Mouse (Mus musculus) splenic B cell, adult 2 months (primary cell): ENCODE data around the gene Gm20521.
"Not testable (repeated sequence)": the region's sequence is repeated elsewhere in the genome, so short reads cannot be mapped to it uniquely, and the experiment has no call there.

Experiments
- DNase-seq: peaks from one replicate; pipeline ENCODE4 v3.0.0-alpha.2; 2011; ENCODE audit warnings: low read depth, low spot score
- H3K27me3 ChIP-seq: 2 replicates; pipeline ENCODE4 v1.6.1; 2012; ENCODE audit warnings: mild to moderate bottlenecking, low read length, moderate library complexity, mixed read lengths; ENCODE audit not compliant: control insufficient read depth, poor library complexity, insufficient read depth, severe bottlenecking
- H3K36me3 ChIP-seq: 2 replicates; pipeline ENCODE4 v1.6.1; 2012; ENCODE audit warnings: mild to moderate bottlenecking, low read length, moderate library complexity, mixed read lengths; ENCODE audit not compliant: control insufficient read depth, poor library complexity, insufficient read depth, severe bottlenecking

The Gm20521 gene

DNA sequence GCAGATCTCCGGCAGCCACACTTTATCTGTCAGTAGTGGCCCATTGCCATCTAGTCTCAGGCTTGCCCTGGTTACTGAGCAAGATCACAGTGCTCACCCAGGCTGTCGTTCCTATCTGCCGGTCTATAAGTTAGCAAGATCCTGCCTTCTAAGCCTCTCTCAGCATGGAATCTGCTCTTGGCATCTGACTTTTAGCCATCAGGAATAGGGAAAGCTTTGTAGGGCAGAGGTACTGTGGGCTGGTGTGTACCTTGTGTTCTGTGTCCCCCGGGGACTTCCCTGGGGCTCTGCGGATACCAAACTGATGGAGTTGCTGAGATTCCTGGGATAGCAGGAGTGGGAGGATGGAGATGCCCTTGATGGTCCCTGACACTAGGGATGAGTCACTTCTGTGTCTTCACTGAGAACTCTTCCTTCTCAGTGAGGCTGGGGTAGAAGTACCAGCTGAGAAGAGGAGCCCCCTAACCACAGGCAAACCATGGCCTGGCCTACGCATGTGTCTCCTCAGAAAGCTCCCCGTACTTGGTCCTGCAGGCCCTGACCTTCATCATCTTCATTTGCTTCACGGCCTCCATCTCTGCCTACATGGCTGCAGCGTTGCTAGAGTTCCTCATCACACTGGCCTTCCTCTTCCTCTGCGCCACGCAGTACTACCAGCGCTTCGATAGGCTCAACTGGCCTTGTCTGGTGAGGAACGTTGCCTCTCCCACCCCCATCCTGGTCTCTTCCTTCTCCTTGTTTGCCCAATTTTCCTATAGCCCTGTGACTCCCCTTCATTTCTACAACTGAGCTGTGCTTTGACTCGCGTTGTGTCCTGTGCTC, 54.3 kb downstream of the Gm20521 start:
- DNase-seq, result no peak
- Histone ChIP-seq H3K36me3 (no peaks in the 10 kb centered on the region), H3K27me3 (no peaks in the 10 kb centered on the region)

DNA sequence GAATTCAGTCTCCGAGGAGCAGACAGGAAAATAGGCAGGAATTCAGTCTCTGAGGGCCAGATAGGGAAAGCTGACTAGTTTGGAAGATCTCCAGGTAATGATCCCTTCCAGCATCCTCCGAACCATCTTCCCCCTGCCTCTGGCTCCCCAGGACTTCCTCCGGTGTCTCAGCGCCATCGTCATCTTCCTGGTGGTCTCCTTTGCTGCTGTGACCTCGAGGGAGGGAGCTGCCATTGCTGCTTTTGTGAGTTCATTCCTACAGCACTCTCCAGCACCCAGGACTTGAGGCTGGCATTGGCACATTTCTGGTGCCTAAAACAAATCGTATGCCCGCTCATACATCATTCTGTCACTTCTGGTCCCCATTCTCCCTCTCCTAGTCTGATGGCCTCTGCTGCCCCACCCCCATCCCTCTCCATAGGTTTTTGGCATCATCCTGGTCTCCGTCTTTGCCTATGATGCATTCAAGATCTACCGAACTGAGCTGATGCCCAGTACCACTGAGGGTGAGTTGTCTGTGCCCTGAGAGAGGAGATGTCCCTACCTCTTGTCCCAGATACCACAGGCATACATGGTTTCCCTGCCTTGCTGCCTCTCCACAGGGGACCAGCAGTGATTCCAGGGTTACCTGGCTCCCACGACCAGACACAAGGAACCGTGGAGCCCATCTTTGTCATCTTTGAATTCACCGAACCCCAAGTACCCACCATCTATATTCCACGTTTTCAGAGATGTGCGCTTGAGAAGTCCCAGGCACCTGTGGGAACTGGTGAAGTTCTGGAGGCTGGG, 55.4 kb downstream of the Gm20521 start:
- no peaks in the 10 kb centered on the region for H3K27me3 ChIP-seq
- DNase-seq, result no peak
- no peaks in the 10 kb centered on the region for H3K36me3 ChIP-seq

DNA sequence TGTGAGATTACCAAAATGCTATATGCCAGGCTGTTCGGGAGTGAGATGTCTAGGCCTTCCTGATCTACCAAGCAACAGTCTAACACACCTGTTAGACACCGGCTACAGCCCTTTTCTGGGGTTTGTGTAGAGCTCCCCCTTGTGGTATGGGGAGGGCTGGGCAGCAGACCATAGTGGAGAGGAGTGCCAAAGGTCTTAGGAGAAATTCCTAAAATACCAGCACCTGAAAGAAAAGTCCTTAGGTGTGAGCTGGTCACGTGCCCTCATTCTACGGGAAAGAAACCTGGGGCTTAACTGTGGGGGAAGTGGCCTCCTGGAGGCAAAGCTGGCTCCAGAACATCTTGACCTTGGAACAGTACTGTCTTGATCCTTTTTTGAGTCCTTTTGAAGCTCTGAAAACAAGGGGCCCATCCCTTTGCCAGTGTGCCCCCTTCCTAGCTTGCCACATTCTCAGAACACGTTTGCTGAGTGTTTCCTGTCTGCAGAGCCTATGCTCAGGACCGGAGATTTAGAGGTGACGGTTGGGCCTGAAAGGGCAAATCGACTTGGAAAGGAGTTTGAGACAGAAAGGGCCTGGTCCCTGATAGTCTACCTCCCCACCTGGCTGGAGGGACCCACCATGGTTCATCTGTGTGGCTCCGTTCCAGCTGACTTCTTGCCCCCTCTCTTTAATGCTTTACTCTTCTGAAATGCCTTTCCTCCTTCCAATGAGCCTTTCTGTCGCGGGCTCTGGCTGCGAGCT, 56.4 kb downstream of the Gm20521 start:
- Histone ChIP-seq H3K36me3 (no peaks in the 10 kb centered on the region), H3K27me3 (no peaks in the 10 kb centered on the region)
- peak; percentile 74 for DNase-seq

DNA sequence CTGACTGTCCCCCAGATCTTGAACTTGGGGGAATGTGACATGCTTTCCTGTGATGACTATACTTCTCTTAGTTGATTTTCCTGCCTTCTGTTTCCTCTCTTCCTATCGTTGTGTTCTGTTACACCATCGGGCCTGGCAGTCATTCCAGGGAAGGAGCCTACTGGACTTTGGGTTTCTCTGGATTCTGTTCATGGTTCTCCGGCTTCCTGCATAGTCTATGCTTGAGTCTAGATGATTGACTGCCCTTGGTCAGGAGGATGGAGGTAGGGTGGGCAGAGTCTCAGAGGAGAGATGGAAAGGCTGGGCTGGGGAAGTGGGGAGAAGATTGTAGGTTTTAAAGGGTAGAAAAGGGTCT, 56.9 kb downstream of the Gm20521 start:
- no peak for DNase-seq
- no peaks in the 10 kb centered on the region for H3K27me3 ChIP-seq
- no peaks in the 10 kb centered on the region for H3K36me3 ChIP-seq

DNA sequence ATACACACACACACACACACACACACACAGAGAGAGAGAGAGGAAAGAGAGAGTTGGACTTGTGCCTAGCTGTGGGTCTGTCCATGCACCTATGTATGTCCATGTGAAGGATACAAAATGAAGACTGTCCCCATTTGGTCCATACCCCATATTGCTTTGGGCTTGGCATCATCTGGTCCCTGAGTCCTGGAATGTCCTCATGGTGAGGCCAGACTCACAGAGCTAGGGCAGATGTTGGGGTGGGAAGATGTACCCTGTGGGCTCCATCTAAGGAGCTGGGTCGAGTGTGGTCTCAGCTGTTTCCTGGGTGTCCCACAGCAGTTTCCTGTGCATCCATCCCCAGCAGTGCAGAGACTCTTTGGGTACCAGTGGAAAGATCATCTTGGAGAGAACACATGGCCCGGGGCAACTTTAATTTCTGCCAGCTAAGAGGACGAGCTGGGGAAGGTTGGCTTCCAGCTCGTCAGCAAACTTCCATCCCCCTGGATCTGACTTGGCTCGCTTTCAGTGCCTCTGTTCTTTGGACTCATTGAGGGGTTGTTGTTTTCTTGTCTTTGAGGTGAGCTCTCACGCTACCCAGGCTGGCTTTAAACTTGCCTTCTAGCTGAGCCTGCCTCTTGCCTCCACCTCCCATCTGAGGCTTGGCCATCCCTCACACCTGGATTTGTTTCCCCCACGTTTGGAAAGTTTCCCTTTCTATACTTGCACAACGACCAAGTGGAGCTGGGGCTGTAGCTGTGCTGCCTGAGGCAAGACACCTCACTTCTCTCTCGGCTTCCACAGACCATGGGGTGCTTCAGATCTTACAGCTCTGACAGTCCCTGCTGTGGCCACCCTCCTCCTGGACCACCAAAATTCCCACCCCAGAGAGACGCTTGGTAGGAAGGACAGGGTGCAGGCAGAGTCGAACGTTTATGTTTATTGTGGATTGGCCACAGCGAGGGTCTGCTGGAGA, 58.1 kb downstream of the Gm20521 start:
- no peaks in the 10 kb centered on the region for H3K27me3 ChIP-seq
- no peak for DNase-seq

DNA sequence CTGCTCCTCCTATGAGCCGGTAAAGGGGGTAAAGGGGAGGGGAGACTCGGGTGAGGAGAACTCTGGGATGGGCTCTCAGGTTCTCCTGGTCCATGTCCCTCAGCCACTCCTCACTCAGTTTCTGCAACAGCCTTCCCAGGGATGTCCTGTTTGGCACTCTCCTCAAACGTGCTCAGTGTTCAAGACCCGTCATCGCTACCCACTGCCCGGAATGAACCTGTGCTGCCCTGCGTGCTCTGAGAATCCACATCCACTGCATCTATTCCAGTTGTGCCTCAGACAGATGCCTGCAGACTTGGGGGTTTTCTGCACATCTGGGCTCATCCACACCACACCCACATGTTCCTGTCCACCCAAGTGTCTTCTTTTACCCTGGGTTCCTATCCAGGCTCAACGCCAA, 59.2 kb downstream of the Gm20521 start:
- DNase-seq, result no peak
- Histone ChIP-seq H3K36me3 (no peaks in the 10 kb centered on the region), H3K27me3 (no peaks in the 10 kb centered on the region)

More for the DNA sequence above, 58.1 kb downstream of the Gm20521 start:
- no peaks in the 10 kb centered on the region for H3K36me3 ChIP-seq

DNA sequence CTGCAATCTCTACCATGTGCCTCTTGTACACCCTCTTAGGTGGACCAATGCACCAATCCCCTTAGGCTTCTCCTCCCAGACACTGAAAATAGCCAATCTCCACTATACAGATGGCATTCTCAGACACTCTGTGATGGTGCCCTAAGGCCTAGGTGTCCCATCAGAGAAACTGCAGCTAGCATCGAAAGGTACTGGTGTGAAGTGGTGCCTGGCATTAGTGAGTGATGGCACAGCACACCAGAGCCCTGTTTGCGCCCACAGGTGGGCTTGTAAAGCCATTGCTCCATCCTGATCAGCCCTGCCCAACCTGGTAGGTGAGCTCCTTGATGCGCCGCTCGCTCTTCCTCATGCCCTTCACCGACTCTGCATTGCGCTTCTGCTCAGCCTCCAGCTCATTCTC, 60.7 kb downstream of the Gm20521 start:
- no peaks in the 10 kb centered on the region for H3K36me3 ChIP-seq
- H3K27me3 ChIP-seq, result no peaks in the 10 kb centered on the region
- no peak for DNase-seq

DNA sequence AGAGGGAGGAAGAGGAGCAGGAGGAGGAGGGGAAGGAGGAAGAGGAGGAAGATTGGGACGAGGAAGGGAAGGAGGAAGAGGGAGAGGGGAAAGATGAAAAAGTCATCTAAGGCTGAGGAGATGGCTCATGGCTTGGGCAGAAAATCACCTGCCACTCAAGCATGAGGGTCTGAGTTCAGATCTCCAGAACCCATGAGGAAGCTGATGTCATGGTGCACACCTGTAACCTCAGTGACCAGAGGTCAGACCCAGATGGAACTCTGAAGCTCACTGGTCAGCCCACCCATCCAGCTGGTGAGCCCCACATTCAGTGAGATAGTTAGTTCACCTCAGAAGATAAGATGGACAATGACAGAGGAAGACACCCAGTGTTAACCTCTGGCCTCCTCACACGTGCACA, 61.7 kb downstream of the Gm20521 start:
- Histone ChIP-seq H3K36me3 (no peaks in the 10 kb centered on the region), H3K27me3 (no peaks in the 10 kb centered on the region)
- DNase-seq, result no peak

DNA sequence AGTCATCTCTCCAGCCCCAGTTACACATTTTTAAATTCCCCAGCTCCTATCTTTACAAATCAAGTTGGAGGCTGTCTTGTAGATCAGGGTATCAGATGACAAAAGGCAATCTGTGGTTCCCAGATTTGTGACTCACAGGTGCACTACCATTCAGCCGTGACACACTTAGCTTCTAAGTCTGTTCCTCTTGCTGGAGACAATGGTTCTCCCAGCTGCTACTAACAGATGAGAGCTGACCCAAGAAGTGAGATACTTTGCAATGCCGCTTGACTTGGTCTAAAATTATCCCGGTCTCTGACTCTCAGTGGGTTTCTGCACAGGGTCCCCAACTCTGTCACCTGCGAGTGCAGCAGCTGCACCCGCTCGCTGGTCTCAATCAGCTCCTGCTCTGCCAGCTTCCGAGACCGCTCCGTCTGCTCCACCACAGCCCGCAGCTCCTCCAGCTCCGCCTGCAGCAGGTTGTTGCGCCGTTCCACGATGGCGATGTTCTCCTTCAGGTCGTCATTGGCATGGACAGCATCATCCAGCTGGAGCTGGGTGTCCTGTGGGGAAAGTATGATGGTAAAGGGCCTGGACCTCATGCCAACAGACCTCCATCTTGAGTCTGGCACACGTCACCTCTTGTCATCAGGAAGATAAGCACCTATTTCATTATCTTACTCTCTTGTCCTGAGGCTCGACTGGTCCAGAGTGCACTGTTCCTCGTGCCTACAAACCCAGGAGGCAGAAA, 62.9 kb downstream of the Gm20521 start:
- H3K27me3 ChIP-seq, result no peaks in the 10 kb centered on the region
- no peak for DNase-seq
- H3K36me3 ChIP-seq, result no peaks in the 10 kb centered on the region

DNA sequence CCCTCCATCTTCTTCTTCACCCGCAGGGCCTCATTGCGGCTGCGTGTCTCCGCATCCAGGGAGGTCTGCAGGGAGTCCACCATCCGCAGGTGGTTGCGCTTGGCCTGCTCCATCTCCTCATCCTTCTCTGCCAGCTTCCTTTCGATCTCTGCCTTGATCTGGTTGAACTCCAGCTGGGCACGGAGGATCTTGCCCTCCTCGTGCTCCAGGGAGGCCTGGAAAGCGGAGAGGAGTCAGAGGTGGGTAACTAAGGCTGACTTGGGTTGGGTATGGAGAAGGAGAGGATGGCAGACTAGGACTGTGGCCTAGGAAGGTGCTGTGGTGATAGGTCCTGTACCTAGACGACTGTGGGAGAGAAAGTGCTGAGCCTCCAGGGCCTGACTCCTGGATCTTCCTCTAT, 63.8 kb downstream of the Gm20521 start:
- H3K36me3 ChIP-seq, DNase-seq, H3K27me3 ChIP-seq: not testable (repeated sequence)
